Mouse (Mus musculus) hindbrain, embryonic 15.5 days (tissue): ENCODE data around the gene Panx2. TPM values are rescaled to one million over a fixed set of nuclear protein-coding genes. Genes with fewer than 3 reads are reported as not detected.

Experiments
- ATAC-seq: fragments of 200-750 bp; cut with Nextera tagmentation; 2 replicates; pipeline ENCODE4 v1.8.0; 2017; ENCODE audit warnings: low read depth, moderate number of reproducible peaks, moderate TSS enrichment; ENCODE audit not compliant: low FRiP score
- H3K27ac ChIP-seq: fragments of 300-500 bp; sonication (generic); replicated peaks from 2 replicates; pipeline ENCODE4 v1.5.1; 2015; ENCODE audit warnings: mild to moderate bottlenecking, inconsistent platforms
- H3K27me3 ChIP-seq: fragments of 300-500 bp; sonication (generic); 2 replicates; pipeline ENCODE4 v1.6.1; 2015; ENCODE audit warnings: control low read depth, inconsistent platforms
- H3K36me3 ChIP-seq: fragments of 300-500 bp; sonication (generic); 2 replicates; pipeline ENCODE4 v1.6.1; 2015; ENCODE audit warnings: control low read depth, inconsistent platforms
- H3K4me1 ChIP-seq: fragments of 300-500 bp; sonication (generic); replicated peaks from 2 replicates; pipeline ENCODE4 v1.6.1; 2015; ENCODE audit warnings: control low read depth, inconsistent platforms
- H3K4me2 ChIP-seq: fragments of 300-500 bp; sonication (generic); 2 replicates; pipeline ENCODE4 v1.6.1; 2015; ENCODE audit warnings: moderate library complexity, mild to moderate bottlenecking, inconsistent platforms
- H3K4me3 ChIP-seq: fragments of 300-500 bp; sonication (generic); 2 replicates; pipeline ENCODE4 v1.5.1; 2015; ENCODE audit warnings: mild to moderate bottlenecking, inconsistent platforms
- H3K9ac ChIP-seq: fragments of 300-500 bp; sonication (generic); 2 replicates; pipeline ENCODE4 v1.6.1; 2015; ENCODE audit warnings: inconsistent platforms
- H3K9me3 ChIP-seq: fragments of 300-500 bp; sonication (generic); 2 replicates; pipeline ENCODE4 v1.6.1; 2016; ENCODE audit warnings: control low read depth, inconsistent platforms
- WGBS: fragments of 180-500 bp; shearing (Covaris S2); methylation state at CpG from one replicate; pipeline ENCODE4 v1.1.7; 2015; 5-methylcytosine and 5-hydroxymethylcytosine counted together
- polyA plus RNA-seq: library from polyadenylated mRNA; unstranded; fragments of >200 nt; fragmentation: Nextera tagmentation; extraction: Ambion mirVana; gene quantifications from 2 replicates; pipeline ENCODE4 v1.2.1, GENCODE M21; 2015

The Panx2 gene
- polyA plus RNA-seq, 1 experiment from 2014 or later, result 9.2 TPM

DNA sequence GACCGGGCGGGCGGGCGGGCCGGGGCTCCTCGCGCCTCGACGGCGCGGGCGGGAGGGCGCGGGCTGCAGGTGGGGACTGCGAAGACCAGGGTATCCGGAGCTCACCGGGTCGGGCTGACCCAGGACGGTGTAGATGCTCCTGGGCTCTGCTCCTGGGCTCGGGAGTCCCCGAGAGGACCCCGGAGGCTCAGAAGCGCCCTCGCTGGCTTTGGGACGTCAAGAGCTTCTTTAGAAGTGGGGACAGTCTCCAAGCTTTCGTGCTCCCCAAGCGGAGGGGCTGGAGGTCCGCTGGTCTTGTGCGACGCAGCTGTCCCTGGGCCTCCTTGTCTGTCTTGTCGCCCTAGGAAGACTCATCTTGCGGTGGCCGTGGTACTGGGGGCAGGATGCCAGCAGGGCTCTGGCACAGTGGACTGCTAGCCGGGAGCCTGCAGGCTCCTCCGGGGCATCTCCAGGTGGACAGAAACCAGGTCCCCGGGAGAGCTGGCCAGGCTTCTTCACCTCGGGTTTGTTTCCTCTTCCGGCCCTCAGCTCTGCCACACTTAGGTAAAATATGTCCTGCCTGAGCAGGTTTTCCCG lies 16.7 kb downstream of the Panx2 start:
- H3K27ac ChIP-seq, result peak overlapping the region; percentile 93
- peak overlapping the region; percentile 89 for H3K4me3 ChIP-seq
- H3K4me1 ChIP-seq, result peaks cover 42% of the 10 kb centered on the region
- no peaks in the 10 kb centered on the region for H3K9me3 ChIP-seq
- no peaks in the 10 kb centered on the region for H3K27me3 ChIP-seq
- peak overlapping the region; percentile 84 for H3K9ac ChIP-seq
- 0 out of 2 replicates have a peak, but pooled peaks cover 2% of the 10 kb centered on the region for H3K36me3 ChIP-seq
- WGBS, result under 1% methylated on average over 24 of the region's 39 CpGs
- peak; percentile 73 for ATAC-seq
- H3K4me2 ChIP-seq, result peak overlapping the region; percentile 79

DNA sequence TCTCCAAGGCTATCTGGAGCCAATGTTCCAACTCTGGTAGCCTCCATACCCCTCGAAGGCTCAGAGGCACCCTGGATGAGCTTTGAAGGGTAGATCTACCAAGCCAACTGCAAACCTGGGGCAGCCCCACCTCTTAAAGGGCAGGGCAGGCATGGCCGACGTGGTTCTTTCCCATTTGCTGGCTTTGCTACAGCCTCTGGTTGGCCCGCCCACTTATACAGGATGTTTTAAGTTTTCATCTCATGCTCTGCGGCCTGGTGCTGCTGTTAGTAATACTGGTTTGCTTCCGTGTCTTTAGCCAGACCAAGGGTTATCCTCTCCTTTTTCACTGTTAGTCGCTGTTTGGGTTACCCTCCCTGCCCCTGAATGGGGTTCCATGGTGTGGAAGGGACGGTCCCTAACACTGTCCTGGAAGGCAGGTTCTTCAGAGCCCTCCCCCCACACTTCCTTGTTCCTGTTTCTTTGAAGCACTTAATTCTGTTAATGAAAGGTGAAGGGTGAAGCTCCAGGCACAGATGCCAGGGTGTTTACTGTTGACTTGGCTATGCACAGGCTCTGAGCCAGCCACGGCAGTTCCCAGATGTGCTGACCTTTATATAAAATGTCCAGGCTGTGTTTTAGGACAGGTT lies 18.8 kb downstream of the Panx2 start:
- Histone ChIP-seq H3K27me3 (no peaks in the 10 kb centered on the region), H3K9me3 (no peaks in the 10 kb centered on the region), H3K27ac (no peak overlapping the region), H3K36me3 (peaks cover 9% of the 10 kb centered on the region), H3K4me1 (peaks cover 42% of the 10 kb centered on the region), H3K4me2 (peak overlapping the region; percentile 79), H3K4me3 (peak overlapping the region; percentile 1; the same call in 1 of the 2 replicates), H3K9ac (no peak overlapping the region)
- 71% methylated on average over 9 of the region's 9 CpGs for WGBS
- ATAC-seq, result no peak

DNA sequence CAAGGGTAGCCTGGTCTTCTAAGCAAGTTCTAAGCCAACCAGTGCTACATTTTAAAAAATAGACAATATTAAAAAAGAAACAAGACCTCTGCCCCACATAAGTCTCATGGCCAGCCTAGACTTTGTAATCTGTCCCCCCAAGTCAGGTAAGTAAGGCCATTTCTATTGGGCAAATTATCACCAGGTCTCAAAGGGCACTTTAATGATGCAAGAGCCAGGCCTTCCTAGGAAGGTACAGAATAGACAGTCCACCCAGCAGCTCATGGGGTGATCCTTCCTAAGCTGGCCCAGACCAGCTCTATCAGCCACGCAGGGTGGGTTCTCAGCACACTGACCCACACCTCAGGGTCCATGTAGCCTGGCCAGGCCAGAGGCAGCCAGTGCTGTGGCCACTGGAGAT lies 24.4 kb downstream of the Panx2 start:
- H3K36me3 ChIP-seq, result peaks cover 48% of the 10 kb centered on the region
- no peak for ATAC-seq

DNA sequence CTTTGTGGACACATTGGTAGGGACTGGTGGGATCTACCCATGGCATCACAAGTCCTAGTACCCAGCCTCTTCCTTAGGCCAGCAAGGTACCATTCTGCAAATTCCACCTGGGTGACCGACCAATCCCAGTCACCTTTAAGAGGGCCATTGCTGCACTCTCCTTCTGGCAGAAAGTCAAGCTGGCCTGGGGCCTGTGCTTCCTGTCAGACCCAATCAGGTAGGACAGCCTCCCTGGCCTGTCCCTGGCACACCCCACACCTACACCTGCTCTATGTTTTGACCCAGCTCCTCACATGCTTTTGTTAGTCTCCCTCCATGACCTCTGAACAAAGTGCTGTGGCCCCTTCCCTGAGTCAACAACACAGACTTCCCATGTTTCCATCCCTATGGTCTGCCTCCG lies 25.3 kb downstream of the Panx2 start:
- Histone ChIP-seq H3K9ac (no peak overlapping the region), H3K27ac (no peak overlapping the region), H3K4me1 (peaks cover 14% of the 10 kb centered on the region), H3K4me2 (no peak overlapping the region), H3K36me3 (peaks cover 46% of the 10 kb centered on the region), H3K4me3 (no peak overlapping the region), H3K9me3 (no peaks in the 10 kb centered on the region), H3K27me3 (no peaks in the 10 kb centered on the region)
- no peak for ATAC-seq
- WGBS, result 90% methylated on average over 2 of the region's 2 CpGs

More for the DNA sequence above, 24.4 kb downstream of the Panx2 start:
- no peak overlapping the region for H3K4me2 ChIP-seq
- no peak overlapping the region for H3K9ac ChIP-seq
- no peaks in the 10 kb centered on the region for H3K27me3 ChIP-seq
- WGBS, result 100% methylated on average over 1 of the region's 1 CpGs
- H3K27ac ChIP-seq, result no peak overlapping the region
- H3K9me3 ChIP-seq, result no peaks in the 10 kb centered on the region
- H3K4me3 ChIP-seq, result no peak overlapping the region
- peaks cover 11% of the 10 kb centered on the region for H3K4me1 ChIP-seq

DNA sequence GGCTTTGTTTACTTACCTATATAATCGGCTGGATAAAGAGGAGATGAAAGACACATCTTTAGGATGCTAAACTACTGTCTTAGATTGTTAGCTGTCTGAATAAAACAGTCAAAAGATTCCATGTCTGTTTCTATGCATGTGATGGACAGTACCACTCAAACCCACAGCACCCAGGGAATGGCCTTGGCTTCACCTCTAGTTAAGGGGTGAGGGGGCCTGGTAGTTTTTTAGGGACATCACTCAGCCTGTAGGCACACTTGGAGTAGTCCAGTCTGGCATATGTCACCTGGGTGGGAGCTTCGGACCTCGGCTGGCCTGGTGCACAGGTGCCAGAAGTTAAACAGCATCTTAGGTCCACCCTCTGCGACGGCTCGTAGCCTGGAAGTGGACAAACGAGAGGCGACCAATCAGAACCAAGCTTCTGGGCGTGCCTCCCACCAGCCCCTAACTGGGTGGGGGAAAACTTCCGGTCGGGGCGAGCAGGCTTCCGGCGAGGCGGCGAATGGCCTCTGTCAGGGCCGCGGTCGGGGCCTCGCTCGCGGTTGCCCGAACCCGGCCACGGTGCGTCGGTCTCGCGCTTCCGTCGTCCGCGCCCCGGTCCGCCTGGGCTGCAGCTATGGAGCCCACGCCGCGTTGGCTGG lies 29.2 kb downstream of the Panx2 start, which contains the start of gene Selenoo:
TSS of gene Selenoo (plus strand) at position 478 of the 641 bp plus-strand sequence.
- Histone ChIP-seq H3K27ac (peak within 1 kb of the TSS; percentile 83), H3K36me3 (peaks cover 50% of the 10 kb centered on the region), H3K4me1 (peaks cover 24% of the 10 kb centered on the region), H3K4me2 (peak within 1 kb of the TSS; percentile 93), H3K4me3 (peak within 1 kb of the TSS; percentile 85), H3K27me3 (no peaks in the 10 kb centered on the region), H3K9ac (peak within 1 kb of the TSS; percentile 94), H3K9me3 (no peaks in the 10 kb centered on the region)
- WGBS, result 2% methylated on average over 30 of the region's 38 CpGs
- ATAC-seq, result peak; percentile 95

DNA sequence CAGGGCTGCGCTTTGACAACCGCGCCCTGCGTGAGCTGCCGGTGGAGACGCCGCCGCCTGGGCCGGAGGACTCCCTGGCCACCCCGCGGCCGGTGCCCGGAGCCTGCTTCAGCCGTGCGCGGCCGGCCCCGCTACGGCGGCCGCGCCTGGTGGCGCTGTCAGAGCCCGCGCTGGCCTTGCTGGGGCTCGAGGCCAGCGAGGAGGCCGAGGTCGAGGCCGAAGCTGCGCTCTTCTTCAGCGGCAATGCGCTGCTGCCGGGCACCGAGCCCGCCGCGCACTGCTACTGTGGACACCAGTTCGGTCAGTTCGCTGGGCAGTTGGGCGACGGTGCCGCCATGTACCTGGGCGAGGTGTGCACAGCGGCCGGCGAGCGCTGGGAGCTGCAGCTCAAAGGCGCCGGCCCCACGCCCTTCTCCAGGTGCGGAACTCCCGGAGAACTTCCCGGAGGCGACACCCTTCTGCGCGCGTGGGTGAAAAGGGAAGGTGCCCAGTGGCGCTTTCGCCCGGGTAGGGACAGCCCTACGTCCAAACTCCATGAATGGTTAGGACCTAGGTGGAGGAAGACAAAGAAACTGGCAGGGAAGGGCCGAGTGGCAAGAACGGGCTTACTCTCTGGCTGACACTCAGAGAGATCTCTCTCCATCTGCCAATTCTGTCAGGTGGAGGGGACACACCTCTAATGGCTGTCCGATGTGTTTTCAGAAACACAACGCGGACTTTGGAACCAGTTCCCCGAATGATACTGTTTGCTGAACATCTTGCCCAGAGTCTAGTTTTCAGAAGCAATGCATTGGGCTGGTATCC lies 29.9 kb downstream of the Panx2 start:
- Histone ChIP-seq H3K9ac (peak overlapping the region; percentile 94), H3K4me1 (peaks cover 24% of the 10 kb centered on the region), H3K36me3 (peaks cover 50% of the 10 kb centered on the region), H3K4me3 (peak overlapping the region; percentile 85), H3K27ac (peak overlapping the region; percentile 83), H3K4me2 (peak overlapping the region; percentile 93), H3K9me3 (no peaks in the 10 kb centered on the region), H3K27me3 (no peaks in the 10 kb centered on the region)
- WGBS, result 3% methylated on average over 66 of the region's 68 CpGs
- peak; percentile 67 for ATAC-seq

DNA sequence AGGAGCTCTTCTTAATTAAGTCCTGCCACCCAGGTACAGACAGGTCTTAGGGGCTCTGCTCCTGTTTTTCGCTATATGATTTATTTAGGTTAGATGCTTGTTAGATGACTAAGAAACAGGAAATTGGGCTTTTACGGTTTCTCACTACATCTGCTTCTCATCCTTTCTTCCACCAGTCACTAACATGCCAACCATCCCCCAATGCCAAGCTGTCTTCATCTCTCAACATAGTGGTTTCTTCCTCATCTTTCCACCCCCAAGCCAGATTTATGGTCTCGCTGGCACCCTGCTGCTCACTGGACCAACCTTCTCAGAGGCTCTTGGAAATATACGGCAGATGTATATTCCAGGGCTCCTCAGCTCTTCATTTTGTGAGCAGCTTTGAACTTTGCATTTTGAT lies 31.1 kb downstream of the Panx2 start:
- H3K27ac ChIP-seq, result no peak overlapping the region
- H3K4me1 ChIP-seq, result peaks cover 24% of the 10 kb centered on the region
- no peak overlapping the region for H3K9ac ChIP-seq
- no peak for ATAC-seq
- no peaks in the 10 kb centered on the region for H3K27me3 ChIP-seq
- no peak overlapping the region for H3K4me3 ChIP-seq
- H3K36me3 ChIP-seq, result peaks cover 39% of the 10 kb centered on the region
- peak overlapping the region; percentile 93 for H3K4me2 ChIP-seq
- H3K9me3 ChIP-seq, result no peaks in the 10 kb centered on the region
- WGBS, result 93% methylated on average over 4 of the region's 4 CpGs

DNA sequence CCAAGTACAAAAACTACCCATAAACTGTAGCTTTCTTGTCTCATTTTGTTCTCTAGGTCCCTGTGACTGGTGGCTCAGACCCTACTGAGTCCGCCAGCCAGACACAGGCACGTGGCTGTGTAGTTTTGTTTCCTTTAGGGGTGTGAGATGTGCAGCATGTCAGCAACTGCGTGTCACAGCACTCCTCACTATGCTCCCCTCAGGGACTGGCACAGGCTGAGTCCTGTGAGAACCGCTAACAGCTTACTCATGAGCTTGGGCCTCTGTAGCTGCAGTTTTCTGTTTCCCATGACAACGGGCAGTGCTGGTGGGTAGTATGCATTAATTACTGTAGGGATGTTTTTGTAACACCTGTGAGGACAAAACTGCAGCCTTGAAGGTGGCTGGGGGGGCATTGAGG lies 32.6 kb downstream of the Panx2 start:
- H3K9me3 ChIP-seq, result no peaks in the 10 kb centered on the region
- 80% methylated on average over 5 of the region's 5 CpGs for WGBS
- H3K27ac ChIP-seq, result no peak overlapping the region
- no peak overlapping the region for H3K4me3 ChIP-seq
- H3K9ac ChIP-seq, result no peak overlapping the region
- H3K36me3 ChIP-seq, result peaks cover 39% of the 10 kb centered on the region
- H3K4me1 ChIP-seq, result peaks cover 24% of the 10 kb centered on the region
- no peak overlapping the region for H3K4me2 ChIP-seq
- no peaks in the 10 kb centered on the region for H3K27me3 ChIP-seq
- ATAC-seq, result no peak

DNA sequence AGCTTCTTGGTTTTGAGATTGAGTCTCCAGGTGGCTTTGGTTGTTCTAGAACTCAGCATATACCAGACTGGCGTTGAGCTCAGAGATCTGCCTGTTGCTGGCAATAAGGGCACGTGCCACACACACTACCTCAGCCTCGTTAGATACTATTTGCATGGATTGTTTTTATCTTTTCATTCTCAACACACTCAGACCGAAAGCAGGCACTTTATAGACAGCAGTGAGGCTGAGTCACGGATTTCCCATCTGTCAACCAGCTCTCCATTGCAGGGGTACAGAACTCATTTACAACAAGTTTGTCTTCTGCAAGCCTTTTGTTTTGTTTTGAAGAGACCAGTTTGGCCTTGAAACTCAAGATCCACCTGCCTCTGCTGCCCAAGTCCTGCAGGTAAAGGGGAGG lies 37.9 kb downstream of the Panx2 start:
- Histone ChIP-seq H3K36me3 (peaks cover 86% of the 10 kb centered on the region), H3K4me3 (no peak overlapping the region), H3K9ac (no peak overlapping the region), H3K4me2 (no peak overlapping the region), H3K4me1 (no peaks in the 10 kb centered on the region), H3K9me3 (no peaks in the 10 kb centered on the region), H3K27me3 (no peaks in the 10 kb centered on the region), H3K27ac (no peak overlapping the region)
- no peak for ATAC-seq
- WGBS, result 95% methylated on average over 5 of the region's 5 CpGs

DNA sequence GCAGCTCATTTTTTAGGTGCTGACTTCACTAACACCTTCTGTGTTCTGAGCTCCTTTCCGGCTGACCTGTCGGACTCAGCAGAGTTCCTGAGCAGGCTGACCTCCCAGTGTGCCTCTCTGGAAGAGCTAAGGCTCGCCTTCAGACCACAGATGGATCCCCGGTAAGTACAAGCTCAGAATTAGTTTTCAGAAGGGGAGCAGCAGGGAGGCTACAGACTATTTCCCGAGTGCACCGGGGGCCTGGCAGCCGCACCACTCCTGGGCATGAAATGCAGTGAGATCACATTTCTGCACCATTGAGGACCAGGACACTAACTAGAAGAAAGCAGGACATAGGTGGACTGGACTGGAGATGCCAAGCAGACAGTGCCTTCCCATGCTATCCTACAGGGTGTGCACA lies 39.1 kb downstream of the Panx2 start:
- H3K4me1 ChIP-seq, result no peaks in the 10 kb centered on the region
- WGBS, result 92% methylated on average over 7 of the region's 7 CpGs

DNA sequence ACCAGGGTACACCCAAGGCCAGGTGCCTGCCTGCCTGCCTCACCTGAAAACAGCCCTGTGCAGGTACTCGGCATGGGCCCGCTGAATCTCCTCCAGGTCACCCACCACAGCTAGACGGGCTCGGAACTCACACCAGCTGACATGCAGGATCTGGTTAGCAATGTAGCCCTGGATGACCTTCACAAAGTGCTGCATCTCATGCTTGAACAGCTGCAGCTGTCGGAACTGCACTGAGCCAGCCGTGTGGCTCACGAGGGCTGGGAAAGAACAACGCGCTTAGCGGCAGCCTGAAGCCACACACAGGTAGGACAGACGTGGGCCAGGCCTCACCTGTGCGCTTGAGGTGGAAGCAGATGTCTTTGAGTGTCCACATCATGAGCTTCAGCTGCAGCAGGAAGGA lies 41.3 kb downstream of the Panx2 start:
- H3K4me2 ChIP-seq, result no peak overlapping the region
- no peak overlapping the region for H3K4me3 ChIP-seq
- WGBS, result 94% methylated on average over 12 of the region's 12 CpGs
- ATAC-seq, result no peak
- H3K36me3 ChIP-seq, result peaks cover 90% of the 10 kb centered on the region
- no peaks in the 10 kb centered on the region for H3K9me3 ChIP-seq
- H3K27ac ChIP-seq, result no peak overlapping the region
- H3K4me1 ChIP-seq, result no peaks in the 10 kb centered on the region
- no peaks in the 10 kb centered on the region for H3K27me3 ChIP-seq
- no peak overlapping the region for H3K9ac ChIP-seq

More for the DNA sequence above, 39.1 kb downstream of the Panx2 start:
- H3K27ac ChIP-seq, result no peak overlapping the region
- H3K36me3 ChIP-seq, result peaks cover 79% of the 10 kb centered on the region
- no peak overlapping the region for H3K4me2 ChIP-seq
- no peak overlapping the region for H3K9ac ChIP-seq
- no peaks in the 10 kb centered on the region for H3K27me3 ChIP-seq
- H3K4me3 ChIP-seq, result no peak overlapping the region
- H3K9me3 ChIP-seq, result no peaks in the 10 kb centered on the region
- ATAC-seq, result no peak

DNA sequence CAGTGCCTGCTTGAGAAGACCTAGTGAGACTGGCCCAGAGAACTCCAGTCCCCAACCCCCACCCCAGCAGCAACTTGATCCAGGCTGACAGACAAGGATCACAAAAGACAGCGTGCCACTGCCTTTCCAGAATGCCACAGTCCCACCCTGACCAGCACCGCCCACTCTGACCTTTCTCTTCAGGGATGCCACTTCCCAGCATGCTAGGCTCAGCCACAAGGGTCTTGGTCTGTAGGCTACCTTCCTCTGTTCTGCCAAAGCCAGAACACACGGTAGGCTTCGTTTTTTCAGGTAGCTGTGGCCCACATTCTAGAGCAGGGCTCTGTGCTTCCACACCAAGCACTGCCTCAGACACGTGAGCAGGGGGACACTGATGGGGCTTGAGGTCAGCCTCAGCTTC lies 43.1 kb downstream of the Panx2 start:
- no peaks in the 10 kb centered on the region for H3K27me3 ChIP-seq
- H3K27ac ChIP-seq, result no peak overlapping the region
- H3K4me2 ChIP-seq, result no peak overlapping the region
- no peak for ATAC-seq
- H3K4me1 ChIP-seq, result no peaks in the 10 kb centered on the region
- WGBS, result 45% methylated on average over 5 of the region's 5 CpGs
- no peaks in the 10 kb centered on the region for H3K9me3 ChIP-seq
- no peak overlapping the region for H3K4me3 ChIP-seq
- no peak overlapping the region for H3K9ac ChIP-seq
- peaks cover 90% of the 10 kb centered on the region for H3K36me3 ChIP-seq
